Mouse (Mus musculus): ENCODE results near the gene Dio1. TPM values are rescaled to one million over a fixed set of nuclear protein-coding genes. Genes with fewer than 3 reads are reported as not detected.

Dio1 gene
- total and polyA plus RNA-seq, 3 experiments = 0.13 TPM; not detected in 2

GRCm38 (mm10) chr4:107341354-107341753, 34.4 kb upstream of the Dio1 start:
- H3K36me3 ChIP-seq (ENCODE audit: control insufficient read depth in 1 of 2, insufficient read depth in 2 of 2, low read length in 2 of 2) = no peaks in the 10 kb centered on the region
- H3K9ac ChIP-seq (ENCODE audit: control insufficient read depth, low read depth, low read length, poor library complexity, severe bottlenecking) = no peak overlapping the region
- H3K79me2 ChIP-seq (ENCODE audit: control insufficient read depth, insufficient read depth, low read length, poor library complexity) = no peaks in the 10 kb centered on the region
- no peak for DNase-seq (ENCODE audit: low read depth, low spot score)
- TF ChIP-seq POLR2A (IDR thresholded peaks at IDR 0.05; ENCODE audit: control insufficient read depth in 1 of 2, insufficient read depth in 1 of 2, low read depth in 1 of 2, low read length in 2 of 2, poor library complexity in 1 of 2) (no peak), HCFC1 (IDR thresholded peaks at IDR 0.05; ENCODE audit: low read depth, low read length) (no peak), MAZ (IDR thresholded peaks at IDR 0.05; ENCODE audit: low read depth, low read length) (no peak), ZKSCAN1 (IDR thresholded peaks at IDR 0.05; ENCODE audit: low read depth, low read length) (no peak), SMC3 (IDR thresholded peaks at IDR 0.05; ENCODE audit: low read depth, low read length) (no peak), GATA1 (IDR thresholded peaks at IDR 0.05; ENCODE audit: low read depth, low read length) (no peak), MEF2A (IDR thresholded peaks at IDR 0.05; ENCODE audit: extremely low read depth, insufficient replicate concordance, low read depth, low read length, poor library complexity, severe bottlenecking) (no peak), SIN3A (IDR thresholded peaks at IDR 0.05; ENCODE audit: low read length) (no peak), TAL1 (IDR thresholded peaks at IDR 0.05; ENCODE audit: low read length) (no peak), E2F4 (IDR thresholded peaks at IDR 0.05; ENCODE audit: borderline replicate concordance, low read depth, low read length) (no peak), ZC3H11A (IDR thresholded peaks at IDR 0.05; ENCODE audit: low read depth, low read length) (no peak), NELFE (IDR thresholded peaks at IDR 0.05; ENCODE audit: low read depth, low read length) (no peak), UBTF (IDR thresholded peaks at IDR 0.05; ENCODE audit: borderline replicate concordance, insufficient read depth, low read depth, low read length) (no peak), RCOR1 (IDR thresholded peaks at IDR 0.05; ENCODE audit: low read depth, low read length) (no peak), POLR2AphosphoS2 (IDR thresholded peaks at IDR 0.05; ENCODE audit: low read length) (no peak), BHLHE40 (IDR thresholded peaks at IDR 0.05; ENCODE audit: borderline replicate concordance, low read depth, low read length) (no peak), MYC (IDR thresholded peaks at IDR 0.05; ENCODE audit: low read depth, low read length) (no peak), EP300 (IDR thresholded peaks at IDR 0.05; ENCODE audit: low read depth in 1 of 2, low read length in 2 of 2) (no peak), CTCF (IDR thresholded peaks at IDR 0.05 in 2 of 3, conservative IDR thresholded peaks at IDR 0.05 in 1 of 3; ENCODE audit: control insufficient read depth in 1 of 3, insufficient read depth in 1 of 3, low read depth in 2 of 3, low read length in 3 of 3, poor library complexity in 1 of 3, severe bottlenecking in 1 of 3) (no peak)
- H3K27me3 ChIP-seq (ENCODE audit: control insufficient read depth in 1 of 2, insufficient read depth in 2 of 2, low read length in 2 of 2) = no peaks in the 10 kb centered on the region
- no peaks in the 10 kb centered on the region for H3K4me1 ChIP-seq (ENCODE audit: control insufficient read depth in 1 of 2, insufficient read depth in 2 of 2, low read length in 2 of 2)
- no peak overlapping the region for H3K4me3 ChIP-seq (ENCODE audit: control insufficient read depth in 1 of 2, insufficient read depth in 1 of 2, low read depth in 2 of 2, low read length in 2 of 2)
- no peaks in the 10 kb centered on the region for H3K9me3 ChIP-seq (replicated peaks; ENCODE audit: insufficient read depth, low read length)
- no peak overlapping the region for H3K27ac ChIP-seq (ENCODE audit: control insufficient read depth, low read depth, low read length)

GRCm38 (mm10) chr4:107337455-107337854, 30.5 kb upstream of the Dio1 start:
- TF ChIP-seq GATA1 (IDR thresholded peaks at IDR 0.05; ENCODE audit: low read depth, low read length) (no peak), TBP (IDR thresholded peaks at IDR 0.05; ENCODE audit: low read depth, low read length) (no peak), ZMIZ1 (IDR thresholded peaks at IDR 0.05; ENCODE audit: low read depth, low read length) (no peak), RAD21 (IDR thresholded peaks at IDR 0.05; ENCODE audit: low read depth, low read length) (no peak), MXI1 (IDR thresholded peaks at IDR 0.05; ENCODE audit: low read depth, low read length) (no peak)
- DNase-seq (ENCODE audit: low read depth, low spot score) = no peak
- H3K36me3 ChIP-seq (ENCODE audit: control insufficient read depth in 1 of 2, insufficient read depth in 2 of 2, low read length in 2 of 2) = no peaks in the 10 kb centered on the region

More at GRCm38 (mm10) chr4:107337455-107337854, 30.5 kb upstream of the Dio1 start:
- H3K9ac ChIP-seq (ENCODE audit: control insufficient read depth, low read depth, low read length, poor library complexity, severe bottlenecking) = no peak overlapping the region
- H3K79me2 ChIP-seq (ENCODE audit: control insufficient read depth, insufficient read depth, low read length, poor library complexity) = no peaks in the 10 kb centered on the region
- no peak overlapping the region for H3K4me3 ChIP-seq (ENCODE audit: control insufficient read depth in 1 of 2, insufficient read depth in 1 of 2, low read depth in 2 of 2, low read length in 2 of 2)
- no peaks in the 10 kb centered on the region for H3K27me3 ChIP-seq (ENCODE audit: control insufficient read depth in 1 of 2, insufficient read depth in 2 of 2, low read length in 2 of 2)
- H3K9me3 ChIP-seq (replicated peaks; ENCODE audit: insufficient read depth, low read length) = no peaks in the 10 kb centered on the region
- H3K27ac ChIP-seq (ENCODE audit: control insufficient read depth, low read depth, low read length) = no peak overlapping the region
- no peaks in the 10 kb centered on the region for H3K4me1 ChIP-seq (ENCODE audit: control insufficient read depth in 1 of 2, insufficient read depth in 2 of 2, low read length in 2 of 2)

Data from MEL (cell line).